Mouse (Mus musculus) activated CD4-positive, CD25-positive, alpha-beta regulatory T cell, adult 4 months (primary cell): ENCODE results near the gene Col17a1. TPM values are rescaled to one million over a fixed set of nuclear protein-coding genes. Genes with fewer than 3 reads are reported as not detected.

ENCODE experiments used
- polyA plus RNA-seq, 2 experiments: library from polyadenylated mRNA; unstranded; fragments of 100-300 nt; shearing (Covaris generic); gene quantifications; one replicate each; pipeline ENCODE4 v1.2.1; 2017

Col17a1 gene
- polyA plus RNA-seq, 2 experiments from 2014 or later = not detected

Other genes starting within 250 kb of the Col17a1 start
- gene Sh3pxd2a, start 227.7 kb downstream of the Col17a1 start, polyA plus RNA-seq = under 1 TPM; 0.60 to 0.79 TPM
- 10 to 100 TPM; 29.5 to 38.1 TPM for gene Stn1, start 154.6 kb downstream of the Col17a1 start, polyA plus RNA-seq
- gene Slk, start 112.4 kb downstream of the Col17a1 start, polyA plus RNA-seq = 10 to 100 TPM; 15.1 to 16.2 TPM
- 100 to 1,000 TPM; 132 to 161 TPM for gene Sfr1, start 39.6 kb upstream of the Col17a1 start, polyA plus RNA-seq
- 10 to 100 TPM; 27.1 to 29.5 TPM for gene Gsto1, start 162.9 kb upstream of the Col17a1 start, polyA plus RNA-seq
- gene Gsto2, start 173.4 kb upstream of the Col17a1 start, polyA plus RNA-seq = under 1 TPM in 1 of 2 experiments, not detected in 1; 0.74 TPM
- under 1 TPM; 0.28 to 0.32 TPM for gene Cfap43, start 227.2 kb upstream of the Col17a1 start, polyA plus RNA-seq
- gene Itprip, start 227.2 kb upstream of the Col17a1 start, polyA plus RNA-seq = 10 to 100 TPM in 1 of 2 experiments, 1 to 10 TPM in 1; 6.2 to 11.9 TPM
- under 1 TPM in 1 of 2 experiments, not detected in 1; 0.37 TPM for gene Cfap58, start 245.6 kb upstream of the Col17a1 start, polyA plus RNA-seq